Mouse (Mus musculus) MEL (cell line): Measurements from ENCODE around the gene Ppm1e. TPM values are rescaled to one million over a fixed set of nuclear protein-coding genes. Genes with fewer than 3 reads are reported as not detected.

Source experiments
- DNase-seq: peaks from one replicate; pipeline ENCODE4 v3.0.0; 2011; ENCODE audit warnings: low read depth, low spot score
- H3K27ac ChIP-seq: 2 replicates; pipeline ENCODE4 v1.5.1; 2012; ENCODE audit warnings: low read depth, mild to moderate bottlenecking, control low read depth, low read length, moderate library complexity; ENCODE audit not compliant: control insufficient read depth
- H3K27me3 ChIP-seq, 2 experiments: fragments of 150-350 bp in 1 of 2; sonication (generic) in 1 of 2; 2 replicates each; pipeline ENCODE4 v1.6.1; 2012; ENCODE audit warnings: low read length in 2 of 2, mild to moderate bottlenecking in 2 of 2, improper control_type of control experiment in 1 of 2, moderate library complexity in 1 of 2; ENCODE audit not compliant: insufficient read depth in 2 of 2, control insufficient read depth in 1 of 2
- H3K36me3 ChIP-seq, 2 experiments: 2 replicates each; pipeline ENCODE4 v1.6.1; 2012 to 2014; ENCODE audit warnings: low read length in 2 of 2, improper control_type of control experiment in 1 of 2, inconsistent platforms in 1 of 2, mild to moderate bottlenecking in 1 of 2; ENCODE audit not compliant: insufficient read depth in 2 of 2, control insufficient read depth in 1 of 2
- H3K4me1 ChIP-seq, 2 experiments: fragments of 150-350 bp in 1 of 2; sonication (generic) in 1 of 2; 2 replicates each; pipeline ENCODE4 v1.6.1; 2012; ENCODE audit warnings: low read length in 2 of 2, improper control_type of control experiment in 1 of 2, mild to moderate bottlenecking in 1 of 2; ENCODE audit not compliant: insufficient read depth in 2 of 2, control insufficient read depth in 1 of 2
- H3K4me3 ChIP-seq, 2 experiments: fragments of 150-350 bp in 1 of 2; sonication (generic) in 1 of 2; 2 replicates each; pipeline ENCODE4 v1.5.1; 2012; ENCODE audit warnings: low read depth in 2 of 2, low read length in 2 of 2, mild to moderate bottlenecking in 2 of 2, moderate library complexity in 2 of 2, control low read depth in 1 of 2, improper control_type of control experiment in 1 of 2; ENCODE audit not compliant: control insufficient read depth in 1 of 2, insufficient read depth in 1 of 2
- H3K79me2 ChIP-seq: 2 replicates; pipeline ENCODE4 v1.6.1; 2012; ENCODE audit warnings: mild to moderate bottlenecking, low read length, moderate library complexity; ENCODE audit not compliant: control insufficient read depth, poor library complexity, insufficient read depth
- H3K9ac ChIP-seq: 2 replicates; pipeline ENCODE4 v1.6.1; 2012; ENCODE audit warnings: low read depth, mild to moderate bottlenecking, control low read depth, low read length, moderate library complexity; ENCODE audit not compliant: control insufficient read depth, poor library complexity, severe bottlenecking
- H3K9me3 ChIP-seq: fragments of 150-350 bp; sonication (generic); replicated peaks from 2 replicates; pipeline ENCODE4 v1.6.1; 2012; ENCODE audit warnings: mild to moderate bottlenecking, low read length, improper control_type of control experiment, moderate library complexity; ENCODE audit not compliant: insufficient read depth
- CHD1 ChIP-seq: IDR thresholded peaks from 2 replicates; pipeline ENCODE4 v1.6.1; 2012; ENCODE audit warnings: low read depth, mild to moderate bottlenecking, inconsistent platforms, low read length, improper control_type of control experiment
- CHD2 ChIP-seq: IDR thresholded peaks from 2 replicates; pipeline ENCODE4 v1.6.1; 2011; ENCODE audit warnings: low read length, improper control_type of control experiment
- CTCF ChIP-seq, 3 experiments: IDR thresholded peaks in 2 of 3; conservative IDR thresholded peaks in 1 of 3; 2 replicates each; pipeline ENCODE4 v1.5.1; 2011 to 2012; ENCODE audit warnings: low read length in 3 of 3, low read depth in 2 of 3, mild to moderate bottlenecking in 2 of 3, improper control_type of control experiment in 1 of 3, inconsistent platforms in 1 of 3, mixed read lengths in 1 of 3, moderate library complexity in 1 of 3; ENCODE audit not compliant: control insufficient read depth in 1 of 3, insufficient read depth in 1 of 3, poor library complexity in 1 of 3, severe bottlenecking in 1 of 3
- E2F4 ChIP-seq: IDR thresholded peaks from 2 replicates; pipeline ENCODE4 v1.6.1; 2011; ENCODE audit warnings: low read depth, low read length, improper control_type of control experiment, borderline replicate concordance
- GABPA ChIP-seq: IDR thresholded peaks from 2 replicates; pipeline ENCODE4 v1.6.1; 2012; ENCODE audit warnings: low read depth, mild to moderate bottlenecking, inconsistent platforms, low read length, improper control_type of control experiment, moderate library complexity
- HCFC1 ChIP-seq: IDR thresholded peaks from 2 replicates; pipeline ENCODE4 v1.6.1; 2012; ENCODE audit warnings: low read depth, mild to moderate bottlenecking, inconsistent platforms, low read length, improper control_type of control experiment, moderate library complexity
- KAT2A ChIP-seq: conservative IDR thresholded peaks from 2 replicates; pipeline ENCODE4 v1.6.1; 2012; ENCODE audit warnings: low read depth, low read length, improper control_type of control experiment, inconsistent platforms
- MAFK ChIP-seq: IDR thresholded peaks from 2 replicates; pipeline ENCODE4 v1.6.1; 2011; ENCODE audit warnings: low read depth, mild to moderate bottlenecking, low read length, improper control_type of control experiment, borderline replicate concordance
- MAX ChIP-seq: IDR thresholded peaks from 2 replicates; pipeline ENCODE4 v1.6.1; 2011; ENCODE audit warnings: low read length, improper control_type of control experiment
- MAZ ChIP-seq: IDR thresholded peaks from 2 replicates; pipeline ENCODE4 v1.6.1; 2012; ENCODE audit warnings: low read depth, mild to moderate bottlenecking, inconsistent platforms, low read length, improper control_type of control experiment
- MXI1 ChIP-seq: IDR thresholded peaks from 2 replicates; pipeline ENCODE4 v1.6.1; 2011; ENCODE audit warnings: mild to moderate bottlenecking, low read depth, low read length, improper control_type of control experiment
- MYB ChIP-seq: IDR thresholded peaks from 2 replicates; pipeline ENCODE4 v1.6.1; 2011; ENCODE audit warnings: mild to moderate bottlenecking, low read depth, low read length, improper control_type of control experiment
- MYC ChIP-seq: IDR thresholded peaks from 2 replicates; pipeline ENCODE4 v1.6.1; 2011; ENCODE audit warnings: low read depth, mild to moderate bottlenecking, low read length, improper control_type of control experiment, moderate library complexity
- NELFE ChIP-seq: IDR thresholded peaks from 2 replicates; pipeline ENCODE4 v1.6.1; 2011; ENCODE audit warnings: low read depth, low read length, improper control_type of control experiment
- NRF1 ChIP-seq: IDR thresholded peaks from 2 replicates; pipeline ENCODE4 v1.6.1; 2014; ENCODE audit warnings: low read depth, mild to moderate bottlenecking, inconsistent platforms, low read length, improper control_type of control experiment, moderate library complexity; ENCODE audit not compliant: poor library complexity, insufficient read depth, severe bottlenecking
- POLR2AphosphoS5 ChIP-seq: IDR thresholded peaks from 2 replicates; pipeline ENCODE4 v1.6.1; 2012; ENCODE audit warnings: low read depth, borderline replicate concordance, mild to moderate bottlenecking, inconsistent platforms, low read length, moderate library complexity, mixed read lengths
- SIN3A ChIP-seq: IDR thresholded peaks from 2 replicates; pipeline ENCODE4 v1.6.1; 2012; ENCODE audit warnings: low read length, improper control_type of control experiment, inconsistent platforms
- SMC3 ChIP-seq: IDR thresholded peaks from 2 replicates; pipeline ENCODE4 v1.6.1; 2011; ENCODE audit warnings: low read depth, low read length, improper control_type of control experiment
- TAL1 ChIP-seq: IDR thresholded peaks from 2 replicates; pipeline ENCODE4 v1.6.1; 2012; ENCODE audit warnings: mild to moderate bottlenecking, inconsistent platforms, low read length, moderate library complexity, mixed read lengths
- TBP ChIP-seq: IDR thresholded peaks from 2 replicates; pipeline ENCODE4 v1.8.0; 2011; ENCODE audit warnings: low read depth, low read length, improper control_type of control experiment
- TCF12 ChIP-seq: IDR thresholded peaks from 2 replicates; pipeline ENCODE4 v1.6.1; 2014; ENCODE audit warnings: low read depth, mild to moderate bottlenecking, inconsistent platforms, low read length, improper control_type of control experiment, moderate library complexity
- USF1 ChIP-seq: IDR thresholded peaks from 2 replicates; pipeline ENCODE4 v1.6.1; 2014; ENCODE audit warnings: low read depth, mild to moderate bottlenecking, inconsistent platforms, low read length, improper control_type of control experiment, moderate library complexity
- USF2 ChIP-seq, 2 experiments: IDR thresholded peaks; 2 replicates each; pipeline ENCODE4 v1.6.1; 2011 to 2012; ENCODE audit warnings: improper control_type of control experiment in 2 of 2, low read length in 2 of 2, borderline replicate concordance in 1 of 2, inconsistent platforms in 1 of 2, low read depth in 1 of 2, mild to moderate bottlenecking in 1 of 2; ENCODE audit not compliant: insufficient read depth in 1 of 2
- ZC3H11A ChIP-seq: IDR thresholded peaks from 2 replicates; pipeline ENCODE4 v1.6.1; 2012; ENCODE audit warnings: low read depth, mild to moderate bottlenecking, inconsistent platforms, low read length, improper control_type of control experiment
- ZNF384 ChIP-seq: IDR thresholded peaks from 2 replicates; pipeline ENCODE4 v1.6.1; 2012; ENCODE audit warnings: low read depth, mild to moderate bottlenecking, inconsistent platforms, low read length, improper control_type of control experiment
- polyA plus RNA-seq, 2 experiments: library from polyadenylated mRNA; stranded (reverse) in 1 of 2; unstranded in 1 of 2; fragments of >175 nt in 1 of 2; fragments of >200 nt in 1 of 2; gene quantifications; 2 replicates each; pipeline versions ENCODE4 v1.2.1 to v1.2.4; 2012; ENCODE audit warnings: low replicate concordance in 2 of 2, low read depth in 1 of 2; ENCODE audit not compliant: insufficient read length in 2 of 2, insufficient read depth in 1 of 2, missing spikeins in 1 of 2
- total RNA-seq: library from RNA; depleted of rRNA; stranded (reverse); fragments of 300-350 nt; gene quantifications from 2 replicates; pipeline ENCODE4 v1.2.3, GENCODE M21; 2012

Ppm1e gene
- total and polyA plus RNA-seq, 3 experiments, result 1.3 to 2.8 TPM; not detected in 1

- no peaks in the 10 kb centered on the region for H3K79me2 ChIP-seq
- H3K4me3 ChIP-seq, result no peak overlapping the region
- no peaks in the 10 kb centered on the region for H3K4me1 ChIP-seq
- no peaks in the 10 kb centered on the region; a peak in 1 of 4 replicates for H3K36me3 ChIP-seq
- H3K9me3 ChIP-seq, result no peaks in the 10 kb centered on the region
- no peak overlapping the region for H3K9ac ChIP-seq
- no peak overlapping the region for H3K27ac ChIP-seq
- DNase-seq, result no peak
- H3K27me3 ChIP-seq, result no peaks in the 10 kb centered on the region
- no peak for TF ChIP-seq TAL1
- no peak for TF ChIP-seq KAT2A
- no peak for TF ChIP-seq MYC
These were observed 119.8 kb downstream of the Ppm1e start for GRCm38 (mm10) chr11:87238891-87239530.

GRCm38 (mm10) chr11:87235486-87235872 is 123.3 kb downstream of the Ppm1e start:
- no peak for DNase-seq
- H3K36me3 ChIP-seq, result no peaks in the 10 kb centered on the region; a peak in 1 of 4 replicates
- H3K9ac ChIP-seq, result no peak overlapping the region

GRCm38 (mm10) chr11:87234743-87235485 is 123.9 kb downstream of the Ppm1e start:
- Histone ChIP-seq H3K4me1 (no peaks in the 10 kb centered on the region), H3K36me3 (no peaks in the 10 kb centered on the region; a peak in 1 of 4 replicates), H3K27ac (no peak overlapping the region), H3K9ac (no peak overlapping the region), H3K79me2 (no peaks in the 10 kb centered on the region), H3K9me3 (no peaks in the 10 kb centered on the region), H3K27me3 (no peaks in the 10 kb centered on the region), H3K4me3 (no peak overlapping the region)
- DNase-seq, result no peak
- TF ChIP-seq TCF12 (no peak), ZNF384 (no peak), MXI1 (no peak), TBP (no peak), SIN3A (no peak), SMC3 (no peak), NELFE (no peak), MAZ (no peak), CTCF (IDR thresholded peaks at IDR 0.05 in 2 of 3, conservative IDR thresholded peaks at IDR 0.05 in 1 of 3; ENCODE audit: control insufficient read depth in 1 of 3, insufficient read depth in 1 of 3, low read depth in 2 of 3, low read length in 3 of 3, poor library complexity in 1 of 3, severe bottlenecking in 1 of 3) (no peak), GABPA (no peak), CHD1 (no peak), MYB (no peak), USF1 (no peak)

More at GRCm38 (mm10) chr11:87235486-87235872, 123.3 kb downstream of the Ppm1e start:
- H3K4me3 ChIP-seq, result no peak overlapping the region
- no peaks in the 10 kb centered on the region for H3K9me3 ChIP-seq
- no peaks in the 10 kb centered on the region for H3K27me3 ChIP-seq
- H3K79me2 ChIP-seq, result no peaks in the 10 kb centered on the region
- no peak overlapping the region for H3K27ac ChIP-seq
- TF ChIP-seq E2F4 (no peak), POLR2AphosphoS5 (no peak), HCFC1 (no peak), NRF1 (no peak), USF1 (no peak), ZNF384 (no peak), USF2 (IDR thresholded peaks at IDR 0.05; ENCODE audit: borderline replicate concordance in 1 of 2, insufficient read depth in 1 of 2, low read depth in 1 of 2, low read length in 2 of 2) (no peak), GABPA (no peak), ZC3H11A (no peak), MAFK (no peak), MYC (no peak), TBP (no peak), CHD2 (no peak), MXI1 (no peak), MAX (no peak)
- H3K4me1 ChIP-seq, result no peaks in the 10 kb centered on the region
